Mouse (Mus musculus): Measurements from ENCODE around the gene Skida1.

Skida1 gene

GRCm38 (mm10) chr2:18015581-18015980 lies 33.3 kb downstream of the Skida1 start:
- no peak for DNase-seq

GRCm38 (mm10) chr2:18012866-18013265 lies 36.0 kb downstream of the Skida1 start:
- DNase-seq, result no peak

- no peak for DNase-seq
These were observed 37.6 kb downstream of the Skida1 start for GRCm38 (mm10) chr2:18011226-18011625.

GRCm38 (mm10) chr2:18005137-18005536 lies 43.7 kb downstream of the Skida1 start:
- no peak for DNase-seq

- peak; percentile 46 for DNase-seq
These were observed 44.6 kb downstream of the Skida1 start for GRCm38 (mm10) chr2:18004286-18004685.

GRCm38 (mm10) chr2:18002306-18002705 lies 46.5 kb downstream of the Skida1 start:
- no peak for DNase-seq

- no peak for DNase-seq
These were observed 52.0 kb downstream of the Skida1 start, which contains the start of gene H2al2a for GRCm38 (mm10) chr2:17996858-17997257. Gene H2al2a (minus strand): TSS chr2:17996958.

All from kidney, postnatal 14 days (tissue).